Mouse (Mus musculus) myocyte (in vitro differentiated cells): Measurements from ENCODE around the gene Wdr53. TPM values are rescaled to one million over a fixed set of nuclear protein-coding genes. Genes with fewer than 3 reads are reported as not detected.

Experiments used
- H3K27me3 ChIP-seq: one replicate; pipeline ENCODE4 v1.6.1; 2011; ENCODE audit not compliant: control insufficient read depth, insufficient read depth, insufficient read length
- H3K36me3 ChIP-seq: one replicate; pipeline ENCODE4 v1.6.1; 2011; ENCODE audit not compliant: control insufficient read depth, insufficient read depth
- H3K4me2 ChIP-seq: one replicate; pipeline ENCODE4 v1.6.1; 2011; ENCODE audit warnings: low read depth, control low read depth
- H3K4me3 ChIP-seq: one replicate; pipeline ENCODE4 v1.5.1; 2011; ENCODE audit warnings: mild to moderate bottlenecking, control low read depth, moderate library complexity
- H3K79me2 ChIP-seq: one replicate; pipeline ENCODE4 v1.6.1; 2011; ENCODE audit not compliant: control insufficient read depth, insufficient read depth
- H3ac ChIP-seq: one replicate; pipeline ENCODE4 v1.6.1; 2011; ENCODE audit not compliant: control insufficient read depth, insufficient read length
- CEBPB ChIP-seq: IDR thresholded peaks from 2 replicates; pipeline ENCODE4 v1.6.1; 2011; ENCODE audit warnings: mild to moderate bottlenecking, moderate library complexity; ENCODE audit not compliant: poor library complexity, insufficient read depth, severe bottlenecking
- E2F4 ChIP-seq: IDR thresholded peaks from one replicate; pipeline ENCODE4 v1.6.1; 2011; ENCODE audit warnings: mild to moderate bottlenecking, control low read depth, moderate library complexity; ENCODE audit not compliant: insufficient read depth
- MAX ChIP-seq: IDR thresholded peaks from one replicate; pipeline ENCODE4 v1.6.1; 2011; ENCODE audit warnings: low read depth, mild to moderate bottlenecking, control low read depth
- MYOD1 ChIP-seq, 3 experiments: IDR thresholded peaks; one replicate each; pipeline ENCODE4 v1.6.1; 2011; ENCODE audit warnings: control low read depth in 2 of 3, low read depth in 2 of 3, mild to moderate bottlenecking in 2 of 3, moderate library complexity in 1 of 3; ENCODE audit not compliant: insufficient read length in 2 of 3, control insufficient read depth in 1 of 3
- MYOG ChIP-seq, 3 experiments: IDR thresholded peaks; one replicate each; pipeline ENCODE4 v1.6.1; 2011; ENCODE audit warnings: control low read depth in 2 of 3, low read depth in 2 of 3, mild to moderate bottlenecking in 2 of 3; ENCODE audit not compliant: insufficient read length in 2 of 3, control insufficient read depth in 1 of 3, insufficient read depth in 1 of 3
- POLR2A ChIP-seq: IDR thresholded peaks from one replicate; pipeline ENCODE4 v1.6.1; 2011; ENCODE audit warnings: low read depth, mild to moderate bottlenecking, control low read depth, moderate library complexity; ENCODE audit not compliant: insufficient read length
- POLR2AphosphoS2 ChIP-seq: IDR thresholded peaks from one replicate; pipeline ENCODE4 v1.6.1; 2011; ENCODE audit warnings: low read depth, control low read depth; ENCODE audit not compliant: insufficient read length
- REST ChIP-seq: IDR thresholded peaks from one replicate; pipeline ENCODE4 v1.6.1; 2011; ENCODE audit warnings: mild to moderate bottlenecking, control low read depth, moderate library complexity; ENCODE audit not compliant: insufficient read depth, insufficient read length
- SRF ChIP-seq: IDR thresholded peaks from one replicate; pipeline ENCODE4 v1.6.1; 2011; ENCODE audit warnings: low read depth; ENCODE audit not compliant: control insufficient read depth, insufficient read length
- TCF12 ChIP-seq: IDR thresholded peaks from one replicate; pipeline ENCODE4 v1.6.1; 2011; ENCODE audit warnings: mild to moderate bottlenecking, control low read depth; ENCODE audit not compliant: poor library complexity, insufficient read depth, severe bottlenecking
- TCF3 ChIP-seq: IDR thresholded peaks from one replicate; pipeline ENCODE4 v1.6.1; 2011; ENCODE audit warnings: low read depth, control low read depth; ENCODE audit not compliant: insufficient read length
- USF1 ChIP-seq: IDR thresholded peaks from one replicate; pipeline ENCODE4 v1.6.1; 2011; ENCODE audit warnings: low read depth, mild to moderate bottlenecking, control low read depth, moderate library complexity
- polyA plus RNA-seq: library from polyadenylated mRNA; unstranded; fragments of >200 nt; fragmentation: generic; extraction: Trizol; gene quantifications from one replicate; pipeline ENCODE4 v1.2.1, GENCODE M21; 2012; ENCODE audit warnings: missing spikeins

Wdr53 gene
- polyA plus RNA-seq, 1 experiment, result 6.9 TPM

GRCm38 (mm10) chr16:32303886-32304285, 56.9 kb downstream of the Wdr53 start:
- Histone ChIP-seq H3K4me2 (no peak overlapping the region), H3ac (no peak overlapping the region), H3K36me3 (peaks cover 12% of the 10 kb centered on the region), H3K27me3 (no peaks in the 10 kb centered on the region), H3K79me2 (no peaks in the 10 kb centered on the region), H3K4me3 (no peak overlapping the region)
- no peak for TF ChIP-seq POLR2AphosphoS2
- TF ChIP-seq CEBPB, result no peak
- TF ChIP-seq REST, result no peak
- no peak for TF ChIP-seq TCF3
- no peak for TF ChIP-seq USF1
- no peak for TF ChIP-seq MAX
- no peak for TF ChIP-seq POLR2A
- TF ChIP-seq MYOD1 (IDR thresholded peaks at IDR 0.05; ENCODE audit: control insufficient read depth in 1 of 3, insufficient read length in 2 of 3, low read depth in 2 of 3), result no peak
- no peak for TF ChIP-seq SRF
- no peak for TF ChIP-seq MYOG (IDR thresholded peaks at IDR 0.05; ENCODE audit: control insufficient read depth in 1 of 3, insufficient read depth in 1 of 3, insufficient read length in 2 of 3, low read depth in 2 of 3)
- TF ChIP-seq E2F4, result no peak
- no peak for TF ChIP-seq TCF12

Other genes with a start within 250 kb of the Wdr53 start
- 8.0 TPM for gene Senp5, start 243.9 kb upstream of the Wdr53 start, polyA plus RNA-seq
- gene Pak2, start 167.9 kb upstream of the Wdr53 start, polyA plus RNA-seq, result 10.9 TPM
- 19.4 TPM for gene Pigx, start 147.5 kb upstream of the Wdr53 start, polyA plus RNA-seq
- 6.6 TPM for gene Cep19, start 147.4 kb upstream of the Wdr53 start, polyA plus RNA-seq
- gene Nrros, start 81.6 kb upstream of the Wdr53 start, polyA plus RNA-seq, result not detected
- not detected for gene Bex6, start 67.4 kb upstream of the Wdr53 start, polyA plus RNA-seq
- gene Fbxo45, start 69 bp upstream of the Wdr53 start, polyA plus RNA-seq, result 3.9 TPM
- not detected for gene Smco1, start 24.2 kb downstream of the Wdr53 start, polyA plus RNA-seq
- 4.5 TPM for gene Rnf168, start 30.2 kb downstream of the Wdr53 start, polyA plus RNA-seq
- gene Ubxn7, start 85.0 kb downstream of the Wdr53 start, polyA plus RNA-seq, result 11.9 TPM
- gene Tm4sf19, start 153.3 kb downstream of the Wdr53 start, polyA plus RNA-seq, result 0.04 TPM
- 12.7 TPM for gene Tctex1d2, start 172.5 kb downstream of the Wdr53 start, polyA plus RNA-seq
- 23.8 TPM for gene Pcyt1a, start 183.7 kb downstream of the Wdr53 start, polyA plus RNA-seq
- 0.28 TPM for gene Slc51a, start 240.7 kb downstream of the Wdr53 start, polyA plus RNA-seq
- not detected for gene Zdhhc19, start 249.0 kb downstream of the Wdr53 start, polyA plus RNA-seq